Mouse (Mus musculus) limb, embryonic 15.5 days (tissue): ENCODE measurements around the gene Olfr1535. TPM values are rescaled to one million over a fixed set of nuclear protein-coding genes. Genes with fewer than 3 reads are reported as not detected.
A peak's percentile ranks its signal among the peaks of the same experiment; 100 is the strongest.

ENCODE experiments used
- ATAC-seq: fragments of 200-750 bp; cut with Nextera tagmentation; 2 replicates; pipeline ENCODE4 v1.8.0; 2017; ENCODE audit warnings: low read depth, moderate TSS enrichment; ENCODE audit not compliant: insufficient number of reproducible peaks, low FRiP score, low TSS enrichment
- H3K27ac ChIP-seq: fragments of 300-500 bp; sonication (generic); 2 replicates; pipeline ENCODE4 v1.5.1; 2015; ENCODE audit warnings: moderate library complexity, mild to moderate bottlenecking, inconsistent platforms
- H3K27me3 ChIP-seq: fragments of 300-500 bp; sonication (generic); 2 replicates; pipeline ENCODE4 v1.6.1; 2015; ENCODE audit warnings: inconsistent platforms
- H3K36me3 ChIP-seq: fragments of 300-500 bp; sonication (generic); 2 replicates; pipeline ENCODE4 v1.6.1; 2015; ENCODE audit warnings: inconsistent platforms
- H3K4me1 ChIP-seq: fragments of 300-500 bp; sonication (generic); 2 replicates; pipeline ENCODE4 v1.6.1; 2015; ENCODE audit warnings: inconsistent platforms
- H3K4me2 ChIP-seq: fragments of 300-500 bp; sonication (generic); 2 replicates; pipeline ENCODE4 v1.6.1; 2015; ENCODE audit warnings: mild to moderate bottlenecking, inconsistent platforms
- H3K4me3 ChIP-seq: fragments of 300-500 bp; sonication (generic); 2 replicates; pipeline ENCODE4 v1.5.1; 2015; ENCODE audit warnings: mild to moderate bottlenecking, inconsistent platforms
- H3K9ac ChIP-seq: fragments of 300-500 bp; sonication (generic); 2 replicates; pipeline ENCODE4 v1.6.1; 2015; ENCODE audit warnings: inconsistent platforms
- H3K9me3 ChIP-seq: fragments of 300-500 bp; sonication (generic); 2 replicates; pipeline ENCODE4 v1.6.1; 2016; ENCODE audit warnings: inconsistent platforms
- WGBS: fragments of 180-500 bp; shearing (Covaris S2); methylation state at CpG from one replicate; pipeline ENCODE4 v1.1.7; 2015; 5-methylcytosine and 5-hydroxymethylcytosine counted together
- polyA plus RNA-seq: library from polyadenylated mRNA; unstranded; fragments of >200 nt; fragmentation: Nextera tagmentation; extraction: Ambion mirVana; gene quantifications from 2 replicates; pipeline ENCODE4 v1.2.1, GENCODE M21; 2015

Olfr1535 gene
- polyA plus RNA-seq = not detected in 2 replicates

DNA sequence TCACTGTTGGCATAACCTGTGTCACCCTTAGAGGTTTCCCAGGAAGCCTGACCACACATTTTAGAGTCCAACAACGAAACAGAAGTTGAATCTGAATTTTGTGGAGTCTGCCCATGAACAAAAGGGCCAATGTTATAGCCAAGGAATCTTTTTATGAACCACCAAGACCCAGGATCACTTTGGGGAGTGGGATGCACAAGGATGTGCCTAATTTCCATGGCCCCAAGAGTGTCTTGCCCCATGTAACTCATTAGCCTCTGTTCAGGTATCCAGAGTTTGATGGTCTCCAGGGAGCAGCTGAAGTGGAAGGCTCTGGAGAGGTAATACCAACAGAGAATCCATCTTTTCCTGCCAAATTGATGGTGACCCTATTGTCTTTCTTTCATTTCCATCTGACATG lies at the start of gene Olfr1535:
Olfr1535 (minus strand) TSS at position 101 of the 400 bp plus-strand sequence.
- no peaks in the 10 kb centered on the region for H3K9me3 ChIP-seq
- H3K4me2 ChIP-seq = no peak within 1 kb of the TSS
- H3K9ac ChIP-seq = no peak within 1 kb of the TSS
- H3K4me1 ChIP-seq = no peaks in the 10 kb centered on the region
- H3K36me3 ChIP-seq = no peaks in the 10 kb centered on the region
- no peak within 1 kb of the TSS for H3K4me3 ChIP-seq
- 73% methylated on average over 1 of the region's 1 CpGs for WGBS
- H3K27ac ChIP-seq = no peak within 1 kb of the TSS
- H3K27me3 ChIP-seq = no peaks in the 10 kb centered on the region
- no peak for ATAC-seq

DNA sequence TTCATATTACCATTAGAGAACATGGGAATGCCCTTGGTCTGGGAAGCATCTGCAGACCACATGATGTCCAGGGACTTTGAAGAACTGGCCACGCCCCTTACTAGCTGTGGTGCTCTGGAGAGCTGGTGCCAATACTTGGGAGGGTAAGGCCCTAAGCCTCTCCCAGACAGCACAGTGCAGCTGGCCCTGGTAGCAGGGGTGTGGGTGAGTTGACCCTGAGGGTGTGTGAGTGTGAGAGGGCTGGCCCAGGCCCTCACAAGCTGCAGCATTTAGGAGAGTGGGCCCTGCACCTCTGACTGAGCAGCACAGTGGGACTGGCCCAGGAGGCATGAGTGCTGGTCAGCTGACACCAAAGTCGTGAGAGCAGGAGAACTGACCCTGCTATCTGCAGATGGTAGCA lies 31.9 kb upstream of the Olfr1535 start:
- H3K36me3 ChIP-seq = no peaks in the 10 kb centered on the region
- H3K27me3 ChIP-seq = no peaks in the 10 kb centered on the region
- 47% methylated on average over 2 of the region's 2 CpGs for WGBS
- H3K4me1 ChIP-seq = no peaks in the 10 kb centered on the region
- H3K27ac ChIP-seq = no peak overlapping the region
- no peak overlapping the region for H3K4me3 ChIP-seq
- no peak overlapping the region for H3K4me2 ChIP-seq
- H3K9me3 ChIP-seq = no peaks in the 10 kb centered on the region
- H3K9ac ChIP-seq = no peak overlapping the region
- no peak for ATAC-seq

GRCm38 (mm10) chr13:21581659-21582058 lies 22.0 kb upstream of the Olfr1535 start, which contains the start of gene Olfr1364:
Gene Olfr1364, minus strand, starts transcription at chr13:21581759.
- H3K27ac ChIP-seq = no peak within 1 kb of the TSS
- H3K4me2 ChIP-seq = no peak within 1 kb of the TSS
- no peak within 1 kb of the TSS for H3K9ac ChIP-seq
- H3K4me1 ChIP-seq = no peaks in the 10 kb centered on the region
- ATAC-seq = no peak
- no peaks in the 10 kb centered on the region for H3K9me3 ChIP-seq
- H3K36me3 ChIP-seq = no peaks in the 10 kb centered on the region
- H3K4me3 ChIP-seq = no peak within 1 kb of the TSS
- WGBS = 83% methylated on average over 2 of the region's 2 CpGs
- H3K27me3 ChIP-seq = no peaks in the 10 kb centered on the region

GRCm38 (mm10) chr13:21550416-21551110 lies 9.1 kb downstream of the Olfr1535 start:
- no peak overlapping the region for H3K27ac ChIP-seq
- H3K9ac ChIP-seq = no peak overlapping the region
- no peaks in the 10 kb centered on the region for H3K9me3 ChIP-seq
- no peak for ATAC-seq
- H3K27me3 ChIP-seq = no peaks in the 10 kb centered on the region
- no peaks in the 10 kb centered on the region for H3K36me3 ChIP-seq
- H3K4me3 ChIP-seq = no peak overlapping the region
- H3K4me2 ChIP-seq = no peak overlapping the region
- WGBS = 55% methylated on average over 3 of the region's 3 CpGs
- H3K4me1 ChIP-seq = no peaks in the 10 kb centered on the region

- 83% methylated on average over 3 of the region's 3 CpGs for WGBS
- no peak for ATAC-seq
- no peaks in the 10 kb centered on the region for H3K27me3 ChIP-seq
These were observed 10.2 kb downstream of the Olfr1535 start for GRCm38 (mm10) chr13:21549487-21549886.

DNA sequence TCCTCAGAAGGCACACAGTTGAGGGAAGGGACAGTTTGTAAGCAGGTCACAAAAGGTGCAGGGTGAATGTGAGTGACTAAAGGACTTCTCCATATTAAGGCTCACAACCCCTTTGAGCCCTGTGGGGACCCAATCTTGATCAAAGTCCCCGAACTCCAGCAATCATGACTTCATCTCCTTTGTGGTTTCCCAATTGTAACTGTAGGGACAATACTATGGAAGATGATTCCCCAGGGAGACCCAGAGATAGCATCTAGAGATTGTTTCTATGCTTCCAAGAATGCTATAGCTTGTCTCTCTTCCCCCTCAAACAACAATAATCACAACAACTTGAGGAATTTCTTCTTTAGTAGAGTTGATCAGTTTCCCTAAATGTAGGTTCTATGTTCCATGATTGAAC lies 17.0 kb downstream of the Olfr1535 start, which contains the start of gene Olfr1366:
Olfr1366 (minus strand) TSS at position 101 of the 400 bp plus-strand sequence.
- Histone ChIP-seq H3K27ac (no peak within 1 kb of the TSS), H3K4me3 (no peak within 1 kb of the TSS), H3K9me3 (no peaks in the 10 kb centered on the region), H3K9ac (no peak within 1 kb of the TSS), H3K4me1 (no peaks in the 10 kb centered on the region), H3K27me3 (no peaks in the 10 kb centered on the region), H3K36me3 (no peaks in the 10 kb centered on the region), H3K4me2 (no peak within 1 kb of the TSS)
- no peak for ATAC-seq
- 63% methylated on average over 1 of the region's 1 CpGs for WGBS

More at GRCm38 (mm10) chr13:21549487-21549886, 10.2 kb downstream of the Olfr1535 start:
- no peaks in the 10 kb centered on the region for H3K36me3 ChIP-seq
- no peak overlapping the region for H3K4me2 ChIP-seq
- no peak overlapping the region for H3K9ac ChIP-seq
- H3K4me1 ChIP-seq = no peaks in the 10 kb centered on the region
- no peak overlapping the region for H3K4me3 ChIP-seq
- H3K27ac ChIP-seq = no peak overlapping the region
- H3K9me3 ChIP-seq = no peaks in the 10 kb centered on the region

- Histone ChIP-seq H3K36me3 (peaks cover 9% of the 10 kb centered on the region), H3K9me3 (no peaks in the 10 kb centered on the region), H3K27me3 (no peaks in the 10 kb centered on the region), H3K27ac (peak within 1 kb of the TSS; percentile 96), H3K4me2 (peak within 1 kb of the TSS; percentile 63), H3K4me3 (peak within 1 kb of the TSS; percentile 88), H3K4me1 (no peaks in the 10 kb centered on the region), H3K9ac (peak within 1 kb of the TSS; percentile 99)
- WGBS = under 1% methylated on average over 39 of the region's 39 CpGs
- peak; percentile 93 for ATAC-seq
These were observed 28.9 kb downstream of the Olfr1535 start, which contains the start of gene Zkscan8 for GRCm38 (mm10) chr13:21530781-21531201. Gene Zkscan8, minus strand, starts transcription at chr13:21531120.

GRCm38 (mm10) chr13:21530136-21530535 lies 29.6 kb downstream of the Olfr1535 start:
- no peak overlapping the region for H3K27ac ChIP-seq

DNA sequence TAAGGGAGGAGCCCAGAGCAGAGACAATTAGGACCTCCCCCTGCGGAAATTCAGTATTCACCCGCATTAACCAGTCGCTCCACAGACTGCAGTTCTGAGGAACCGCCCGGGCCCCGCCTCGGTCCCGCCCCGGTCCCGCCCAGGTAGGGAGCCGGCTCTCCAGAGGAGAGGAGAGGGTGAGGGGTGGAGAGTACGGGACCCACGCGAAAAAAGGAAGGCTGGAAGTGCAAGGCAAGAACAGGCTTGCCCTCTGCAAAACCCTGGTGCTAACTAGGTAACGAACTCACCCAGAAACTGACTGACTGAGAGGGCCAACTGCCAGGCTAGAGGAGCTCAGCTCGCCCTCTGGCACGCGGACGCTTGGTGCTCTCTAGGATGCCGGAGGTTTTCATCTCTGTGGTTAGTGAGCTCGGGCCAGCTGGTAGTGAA lies 53.5 kb downstream of the Olfr1535 start:
- peak overlapping the region; percentile 52 for H3K4me2 ChIP-seq
- peak overlapping the region; percentile 37; the same call in 1 of the 2 replicates for H3K9ac ChIP-seq
- ATAC-seq = peak; percentile 97
- WGBS = under 1% methylated on average over 21 of the region's 21 CpGs
- H3K27ac ChIP-seq = peak overlapping the region; percentile 94
- H3K27me3 ChIP-seq = no peaks in the 10 kb centered on the region
- no peaks in the 10 kb centered on the region for H3K9me3 ChIP-seq
- peak overlapping the region; percentile 64 for H3K4me3 ChIP-seq
- H3K36me3 ChIP-seq = no peaks in the 10 kb centered on the region
- peaks cover 3% of the 10 kb centered on the region; the same call in 1 of the 2 replicates for H3K4me1 ChIP-seq

More at GRCm38 (mm10) chr13:21530136-21530535, 29.6 kb downstream of the Olfr1535 start:
- 42% methylated on average over 7 of the region's 7 CpGs for WGBS
- no peaks in the 10 kb centered on the region for H3K4me1 ChIP-seq
- ATAC-seq = no peak
- peaks cover 13% of the 10 kb centered on the region for H3K36me3 ChIP-seq
- H3K9me3 ChIP-seq = no peaks in the 10 kb centered on the region
- H3K4me3 ChIP-seq = peak overlapping the region; percentile 88
- H3K4me2 ChIP-seq = peak overlapping the region; percentile 40
- no peak overlapping the region for H3K9ac ChIP-seq
- no peaks in the 10 kb centered on the region for H3K27me3 ChIP-seq

Other genes starting within 250 kb of the Olfr1535 start
- 0.23 TPM in 1 of 2 replicates, not detected in the other for gene Gpx6, start 247.8 kb downstream of the Olfr1535 start, polyA plus RNA-seq
- not detected in 2 replicates for gene Olfr1367, start 213.0 kb downstream of the Olfr1535 start, polyA plus RNA-seq
- gene Zscan12, start 197.1 kb downstream of the Olfr1535 start, polyA plus RNA-seq = 9.2 and 10.2 TPM in 2 replicates
- 84.1 and 85.7 TPM in 2 replicates for gene Zkscan3, start 157.1 kb downstream of the Olfr1535 start, polyA plus RNA-seq
- 2.4 and 2.5 TPM in 2 replicates for gene Pgbd1, start 118.8 kb downstream of the Olfr1535 start, polyA plus RNA-seq
- gene Zscan26, start 106.2 kb downstream of the Olfr1535 start, polyA plus RNA-seq = 26.1 and 26.3 TPM in 2 replicates
- 2.2 and 2.3 TPM in 2 replicates for gene Nkapl, start 91.4 kb downstream of the Olfr1535 start, polyA plus RNA-seq
- gene Zkscan4, start 81.0 kb downstream of the Olfr1535 start, polyA plus RNA-seq = 3.4 and 4.1 TPM in 2 replicates
- not detected in 2 replicates for gene Gm10065, start 80.5 kb downstream of the Olfr1535 start, polyA plus RNA-seq
- gene AK157302, start 64.7 kb downstream of the Olfr1535 start, polyA plus RNA-seq = 0.19 and 0.41 TPM in 2 replicates
- gene Gm11273, start 58.5 kb downstream of the Olfr1535 start, polyA plus RNA-seq = 5.2 and 7.3 TPM in 2 replicates
- gene Zkscan8, start 28.8 kb downstream of the Olfr1535 start, polyA plus RNA-seq = 6.1 TPM in 2 replicates
- gene Olfr1366, start 17.1 kb downstream of the Olfr1535 start, polyA plus RNA-seq = 0.17 and 0.18 TPM in 2 replicates
- gene Olfr1364, start 21.9 kb upstream of the Olfr1535 start, polyA plus RNA-seq = not detected in 2 replicates
- gene Olfr1362, start 54.1 kb upstream of the Olfr1535 start, polyA plus RNA-seq = not detected in 2 replicates
- gene Olfr11, start 82.6 kb upstream of the Olfr1535 start, polyA plus RNA-seq = not detected in 2 replicates
- gene Olfr1361, start 103.5 kb upstream of the Olfr1535 start, polyA plus RNA-seq = not detected in 2 replicates
- not detected in 2 replicates for gene Olfr1360, start 117.5 kb upstream of the Olfr1535 start, polyA plus RNA-seq
- gene Olfr1359, start 138.2 kb upstream of the Olfr1535 start, polyA plus RNA-seq = not detected in 2 replicates
- 0.96 and 1.2 TPM in 2 replicates for gene Hist1h2bl, start 156.2 kb upstream of the Olfr1535 start, polyA plus RNA-seq
- 17.1 and 23.9 TPM in 2 replicates for gene Hist1h2ai, start 156.5 kb upstream of the Olfr1535 start, polyA plus RNA-seq
- gene Hist1h3h, start 157.8 kb upstream of the Olfr1535 start, polyA plus RNA-seq = 3.5 and 7.6 TPM in 2 replicates
- gene Hist1h2bm, start 162.2 kb upstream of the Olfr1535 start, polyA plus RNA-seq = 2.5 and 4.5 TPM in 2 replicates
- gene Hist1h4j, start 175.2 kb upstream of the Olfr1535 start, polyA plus RNA-seq = 1.1 and 1.2 TPM in 2 replicates
- 4.1 TPM in 1 of 2 replicates, not detected in the other for gene Hist1h4k, start 190.6 kb upstream of the Olfr1535 start, polyA plus RNA-seq
- gene Hist1h2ak, start 193.9 kb upstream of the Olfr1535 start, polyA plus RNA-seq = 11.6 and 26.1 TPM in 2 replicates
- gene Hist1h2bn, start 194.2 kb upstream of the Olfr1535 start, polyA plus RNA-seq = 4.2 TPM in 1 of 2 replicates, not detected in the other
- 21.1 and 23.5 TPM in 2 replicates for gene Hist1h1b, start 220.7 kb upstream of the Olfr1535 start, polyA plus RNA-seq
- 81.7 and 109 TPM in 2 replicates for gene Hist1h3i, start 223.5 kb upstream of the Olfr1535 start, polyA plus RNA-seq
- 3.5 and 4.6 TPM in 2 replicates for gene Hist1h2an, start 227.3 kb upstream of the Olfr1535 start, polyA plus RNA-seq
- gene Hist1h2bp, start 227.6 kb upstream of the Olfr1535 start, polyA plus RNA-seq = 1.00 TPM in 1 of 2 replicates, not detected in the other